8 mouse cellular contexts compared by ENCODE assay signal in genomic region chr13:41016797-41017405, GRCm38 (mm10). TPM values are rescaled to one million over a fixed set of nuclear protein-coding genes. Genes with fewer than 3 reads are reported as not detected.
A peak's percentile ranks its signal among the peaks of the same experiment; 100 is the strongest.
DNase-seq lines count a peak whose midpoint lies in the region; ATAC-seq and TF ChIP-seq lines count a peak whose summit lies in the region.

No protein-coding gene starts in this region.

- no peak for TF ChIP-seq POLR2A in heart, adult 2 months (IDR thresholded peaks at IDR 0.05; ENCODE audit: insufficient read depth, low read depth, low read length)

- H3K79me2 ChIP-seq in heart, adult 2 months (replicated peaks; ENCODE audit: control insufficient read depth, insufficient read depth, low read length) = no peaks in the 10 kb centered on the region

- no peaks in the 10 kb centered on the region for H3K9me3 ChIP-seq in limb, embryonic 12.5 days
- no peaks in the 10 kb centered on the region for H3K9me3 ChIP-seq in neural tube, embryonic 14.5 days (ENCODE audit: control insufficient read depth, low read length)

- no peak for TF ChIP-seq CTCF in heart, adult 2 months (IDR thresholded peaks at IDR 0.05)

- peak overlapping the region; percentile 87 for H3K9ac ChIP-seq in heart, adult 2 months (ENCODE audit: low read depth, low read length)
- peak overlapping the region; percentile 73 for H3K9ac ChIP-seq in limb, embryonic 12.5 days (replicated peaks)
- peak overlapping the region; percentile 59 for H3K9ac ChIP-seq in neural tube, embryonic 14.5 days (replicated peaks; ENCODE audit: low read depth, low read length)

- DNase-seq in heart, adult 2 months = no peak
- no peak for DNase-seq in heart, postnatal 25 days (ENCODE audit: low spot score)
- peak; percentile 10 for DNase-seq in NIH3T3 (ENCODE audit: low read depth)
- no peak for DNase-seq in frontal cortex, postnatal 14 days (ENCODE audit: low spot score in 2 of 2)
- DNase-seq in layer of hippocampus, adult 9-11 months = no peak

- H3K36me3 ChIP-seq in heart, adult 2 months (ENCODE audit: control insufficient read depth, insufficient read depth, low read length) = peaks cover 4% of the 10 kb centered on the region; the same call in 1 of the 2 replicates
- H3K36me3 ChIP-seq in limb, embryonic 12.5 days = peaks cover 64% of the 10 kb centered on the region
- H3K36me3 ChIP-seq in neural tube, embryonic 14.5 days (ENCODE audit: control insufficient read depth, insufficient read depth, low read length) = peaks cover 15% of the 10 kb centered on the region

- H3K4me2 ChIP-seq in limb, embryonic 12.5 days = peak overlapping the region; percentile 82
- H3K4me2 ChIP-seq in neural tube, embryonic 14.5 days (ENCODE audit: low read depth, low read length) = peak overlapping the region; percentile 75

- WGBS in heart, adult 2 months = 29% methylated on average over 12 of the region's 12 CpGs
- 44% methylated on average over 12 of the region's 12 CpGs for WGBS in limb, embryonic 12.5 days
- WGBS in neural tube, embryonic 14.5 days = 39% methylated on average over 12 of the region's 12 CpGs

- peak overlapping the region; percentile 64 for H3K4me3 ChIP-seq in heart, adult 2 months
- H3K4me3 ChIP-seq in limb, embryonic 12.5 days (replicated peaks) = peak overlapping the region; percentile 64
- peak overlapping the region; percentile 65 for H3K4me3 ChIP-seq in neural tube, embryonic 14.5 days (ENCODE audit: low read depth, low read length)

- no peaks in the 10 kb centered on the region for H3K27me3 ChIP-seq in heart, adult 2 months (ENCODE audit: control insufficient read depth, insufficient read depth, low read length)
- H3K27me3 ChIP-seq in limb, embryonic 12.5 days = no peaks in the 10 kb centered on the region
- H3K27me3 ChIP-seq in neural tube, embryonic 14.5 days (ENCODE audit: control insufficient read depth, insufficient read depth, low read length) = no peaks in the 10 kb centered on the region

- TF ChIP-seq EP300 in heart, adult 2 months (IDR thresholded peaks at IDR 0.05; ENCODE audit: insufficient read depth, low read depth, low read length) = no peak

- ATAC-seq in granulocyte monocyte progenitor cell, adult 5-6 weeks (replicated peaks; ENCODE audit: poor library complexity, severe bottlenecking) = 0 out of 2 replicates have a peak, but pooled peaks have one; percentile 7
- ATAC-seq in limb, embryonic 12.5 days (ENCODE audit: insufficient number of reproducible peaks, insufficient read depth, low FRiP score, low TSS enrichment, low read depth) = no peak
- peak; percentile 19 for ATAC-seq in neural tube, embryonic 14.5 days (ENCODE audit: low read depth)

- H3K27ac ChIP-seq in heart, adult 2 months = peak overlapping the region; percentile 96
- H3K27ac ChIP-seq in limb, embryonic 12.5 days = peak overlapping the region; percentile 89
- peak overlapping the region; percentile 83 for H3K27ac ChIP-seq in neural tube, embryonic 14.5 days (ENCODE audit: low read depth, low read length)

- H3K4me1 ChIP-seq in heart, adult 2 months (ENCODE audit: control insufficient read depth, insufficient read depth, low read length) = peaks cover 5% of the 10 kb centered on the region
- H3K4me1 ChIP-seq in limb, embryonic 12.5 days (replicated peaks) = peaks cover 9% of the 10 kb centered on the region
- peaks cover 16% of the 10 kb centered on the region for H3K4me1 ChIP-seq in neural tube, embryonic 14.5 days (ENCODE audit: control insufficient read depth, insufficient read depth, low read length)

- intact Hi-C loops in heart, adult 2 months (cut with DNase I) = loop anchor here (1.0 kb wide), 2 partner anchors 16 to 232 kb away; partner anchors contain the start of genes Pak1ip1 and Smim13
- intact Hi-C loops in heart, postnatal 25 days (cut with DNase I) = loop anchor here (2.0 kb wide), 1 partner anchor 16 kb away; the partner anchor contains the start of gene Pak1ip1

RNA-seq across cellular contexts. Expression of gene Tmem14c, which starts 0.8 kb away (rescaled TPM):
- 100 to 1,000 TPM; 165 to 179 TPM for total RNA-seq in heart, adult 2 months (2021)
- polyA plus RNA-seq in heart, adult 2 months (2012; rRNA removed) = 136 and 180 TPM in 2 replicates
- total RNA-seq in heart, postnatal 25 days (2021) = 100 to 1,000 TPM; 188 to 203 TPM
- total RNA-seq in granulocyte monocyte progenitor cell, adult 5-6 weeks (2014; fragmentation: Nextera tagmentation) = 199 and 201 TPM in 2 replicates
- 150 and 161 TPM in 2 replicates for total RNA-seq in granulocyte monocyte progenitor cell, adult 5-6 weeks (2017)
- polyA plus RNA-seq in limb, embryonic 12.5 days (2016; fragmentation: Nextera tagmentation; extraction: Ambion mirVana) = 196 and 204 TPM in 2 replicates
- polyA plus RNA-seq in neural tube, embryonic 14.5 days (2014; fragmentation: Nextera tagmentation; extraction: Ambion mirVana) = 126 and 151 TPM in 2 replicates

RNA-seq across cellular contexts. Expression of gene Pak1ip1, which starts 16.1 kb away (rescaled TPM):
- total RNA-seq in heart, adult 2 months (2021) = 10 to 100 TPM; 26.7 to 27.5 TPM
- 21.2 and 22.5 TPM in 2 replicates for polyA plus RNA-seq in heart, adult 2 months (2012; rRNA removed)
- 10 to 100 TPM; 24.3 to 24.8 TPM for total RNA-seq in heart, postnatal 25 days (2021)
- total RNA-seq in granulocyte monocyte progenitor cell, adult 5-6 weeks (2014; fragmentation: Nextera tagmentation) = 48.6 and 63.5 TPM in 2 replicates
- 102 and 104 TPM in 2 replicates for total RNA-seq in granulocyte monocyte progenitor cell, adult 5-6 weeks (2017)
- polyA plus RNA-seq in limb, embryonic 12.5 days (2016; fragmentation: Nextera tagmentation; extraction: Ambion mirVana) = 58.1 and 59.1 TPM in 2 replicates
- 55.5 and 63.9 TPM in 2 replicates for polyA plus RNA-seq in neural tube, embryonic 14.5 days (2014; fragmentation: Nextera tagmentation; extraction: Ambion mirVana)
